Mouse (Mus musculus): ENCODE results near the gene Herpud2. TPM values are rescaled to one million over a fixed set of nuclear protein-coding genes. Genes with fewer than 3 reads are reported as not detected.

The Herpud2 gene
- polyA plus RNA-seq, 1 experiment from 2014 or later: 36.7 TPM

DNA sequence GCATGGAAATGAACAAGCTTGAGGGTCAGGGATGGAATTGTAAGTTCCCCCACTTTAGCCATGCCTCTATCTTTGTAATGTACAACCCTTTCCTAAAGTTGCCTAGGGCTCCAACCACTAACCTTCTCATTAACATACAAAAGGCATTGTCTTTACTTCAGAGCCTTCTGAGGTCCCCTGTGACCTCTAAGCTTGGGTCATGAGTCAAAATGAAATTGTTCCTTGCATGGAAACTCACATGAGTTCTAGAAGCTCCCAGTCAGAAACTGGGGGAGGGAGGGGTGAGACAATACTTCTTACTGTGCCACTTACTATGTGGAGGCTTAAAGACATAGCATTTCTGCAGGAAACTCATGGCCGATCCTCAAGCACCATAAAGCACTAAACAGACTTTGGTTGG is 79.0 kb downstream of the Herpud2 start:
- Histone ChIP-seq H3K4me1 (replicated peaks; ENCODE audit: control insufficient read depth, insufficient read depth, low read length) (no peaks in the 10 kb centered on the region), H3K4me2 (replicated peaks) (no peak overlapping the region), H3K27me3 (ENCODE audit: control insufficient read depth, insufficient read depth, low read length) (no peaks in the 10 kb centered on the region), H3K9me3 (ENCODE audit: control insufficient read depth, low read length) (no peaks in the 10 kb centered on the region), H3K4me3 (replicated peaks; ENCODE audit: low read length) (no peak overlapping the region), H3K9ac (no peak overlapping the region), H3K27ac (no peak overlapping the region), H3K36me3 (replicated peaks; ENCODE audit: control insufficient read depth, insufficient read depth) (no peaks in the 10 kb centered on the region)
- 93% methylated on average over 1 of the region's 1 CpGs for WGBS
- ATAC-seq (ENCODE audit: low FRiP score) (no peak), DNase-seq (ENCODE audit: low spot score) (no peak)

DNA sequence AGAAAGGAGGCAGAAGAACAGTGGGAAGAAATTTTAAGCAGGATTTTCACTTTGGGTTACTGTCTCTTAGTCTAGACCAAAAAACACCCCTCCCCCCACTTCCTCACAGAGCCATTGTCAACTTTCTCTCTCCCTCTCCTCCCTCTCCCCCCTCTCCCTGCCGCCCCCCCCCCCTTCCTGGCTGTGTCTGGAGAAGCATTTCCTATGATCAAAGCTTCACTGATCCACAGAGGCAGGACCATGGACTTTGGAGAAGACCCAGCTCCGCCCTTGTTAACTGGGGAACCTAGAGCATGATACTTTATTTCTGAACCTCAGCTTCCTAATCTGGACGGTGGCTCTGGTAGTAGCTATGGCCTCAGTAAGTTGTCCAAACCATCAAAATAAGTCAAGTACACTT is 92.9 kb downstream of the Herpud2 start:
- Histone ChIP-seq H3K27ac (no peak overlapping the region), H3K4me2 (replicated peaks) (no peak overlapping the region), H3K9ac (no peak overlapping the region), H3K36me3 (replicated peaks; ENCODE audit: control insufficient read depth, insufficient read depth) (no peaks in the 10 kb centered on the region), H3K4me3 (replicated peaks; ENCODE audit: low read length) (no peak overlapping the region), H3K9me3 (ENCODE audit: control insufficient read depth, low read length) (no peaks in the 10 kb centered on the region), H3K4me1 (replicated peaks; ENCODE audit: control insufficient read depth, insufficient read depth, low read length) (no peaks in the 10 kb centered on the region), H3K27me3 (ENCODE audit: control insufficient read depth, insufficient read depth, low read length) (no peaks in the 10 kb centered on the region)
- no peak for DNase-seq (ENCODE audit: low spot score)
- 78% methylated on average over 2 of the region's 3 CpGs for WGBS
- ATAC-seq (ENCODE audit: low FRiP score): no peak

Other genes starting within 250 kb of the Herpud2 start
- not detected in 2 replicates for gene Gm10181, start 62.4 kb downstream of the Herpud2 start, polyA plus RNA-seq (2014; fragmentation: Nextera tagmentation; extraction: Ambion mirVana)
- 255 and 279 TPM in 2 replicates for gene Sept7, start 100.6 kb upstream of the Herpud2 start, polyA plus RNA-seq (2014; fragmentation: Nextera tagmentation; extraction: Ambion mirVana)